Mouse (Mus musculus) lung, postnatal 0 days (tissue): ENCODE measurements at regions not wholly inside any gene's neighbourhood (a gene's known extent, or its start where the extent isn't known, plus 50 kb on each side); places are given as distances from the start of the nearest gene placed in this dataset.

Source experiments
- CTCF ChIP-seq: IDR thresholded peaks from 2 replicates; pipeline ENCODE4 v1.5.1; 2016; ENCODE audit warnings: antibody characterized with exemption, mild to moderate bottlenecking
- EP300 ChIP-seq: IDR thresholded peaks from 2 replicates; pipeline ENCODE4 v1.6.1; 2016; ENCODE audit warnings: antibody characterized with exemption, mild to moderate bottlenecking, control low read depth

GRCm38 (mm10) chr6:99934394-99934793, 208.2 kb upstream of the Prok2 start:
- TF ChIP-seq CTCF (no peak), EP300 (peak; percentile 88)
